Mouse (Mus musculus): ENCODE data around the gene Gm6993.

Gm6993 gene

DNA sequence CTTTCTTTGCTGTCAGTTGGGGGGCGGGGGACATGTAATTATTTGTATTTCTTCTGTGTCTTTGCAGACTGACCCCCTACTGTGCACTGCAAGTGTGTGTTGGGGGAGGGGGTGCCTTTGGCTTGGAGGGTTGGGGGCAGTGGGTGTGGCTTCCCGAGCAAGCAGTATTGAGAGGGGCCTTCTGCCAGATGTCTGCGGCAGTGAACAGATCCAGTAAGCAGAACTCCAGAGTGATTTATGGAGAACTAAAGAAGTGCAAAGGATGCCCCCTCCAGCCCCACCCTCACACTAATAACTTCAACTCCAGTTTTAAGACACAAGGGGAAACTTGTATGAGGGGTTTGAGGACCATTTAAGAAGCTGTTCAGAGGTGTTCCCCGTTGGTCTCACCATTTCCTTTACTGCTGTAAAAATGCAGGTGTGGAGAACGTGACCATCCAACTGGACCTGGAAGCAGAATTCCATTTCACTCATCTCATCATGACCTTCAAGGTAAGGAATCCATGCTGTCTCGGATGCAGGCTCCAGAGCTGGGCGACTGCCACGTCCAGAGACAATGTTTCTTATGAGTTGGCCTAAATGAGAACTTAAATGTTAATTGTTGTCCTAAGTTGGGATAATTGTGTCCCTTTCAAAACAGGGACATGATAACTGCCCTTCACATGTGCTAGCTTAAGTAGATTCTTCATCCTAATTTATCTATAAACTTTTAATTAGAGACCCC is 31.6 kb downstream of the Gm6993 start:
- DNase-seq = no peak

DNA sequence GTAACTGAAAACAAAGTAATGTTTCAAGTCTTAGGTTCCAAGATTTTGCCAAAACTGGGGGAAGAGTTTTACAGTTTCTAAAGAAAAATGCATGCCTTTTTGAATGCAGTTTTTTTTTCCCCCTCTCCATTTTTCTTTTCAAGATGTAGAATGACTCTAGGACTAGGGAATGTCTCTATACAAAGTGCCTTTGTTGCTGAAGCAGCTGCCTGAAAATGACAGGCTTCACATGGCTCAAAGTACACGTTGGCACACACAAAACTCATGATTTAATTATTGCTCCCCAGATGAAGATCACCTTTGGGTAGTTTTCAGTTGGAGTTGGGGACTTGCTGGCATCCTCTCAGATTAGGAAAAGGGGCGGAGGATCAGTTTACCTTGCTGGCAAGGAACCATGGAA is 32.3 kb downstream of the Gm6993 start:
- no peak for DNase-seq

DNA sequence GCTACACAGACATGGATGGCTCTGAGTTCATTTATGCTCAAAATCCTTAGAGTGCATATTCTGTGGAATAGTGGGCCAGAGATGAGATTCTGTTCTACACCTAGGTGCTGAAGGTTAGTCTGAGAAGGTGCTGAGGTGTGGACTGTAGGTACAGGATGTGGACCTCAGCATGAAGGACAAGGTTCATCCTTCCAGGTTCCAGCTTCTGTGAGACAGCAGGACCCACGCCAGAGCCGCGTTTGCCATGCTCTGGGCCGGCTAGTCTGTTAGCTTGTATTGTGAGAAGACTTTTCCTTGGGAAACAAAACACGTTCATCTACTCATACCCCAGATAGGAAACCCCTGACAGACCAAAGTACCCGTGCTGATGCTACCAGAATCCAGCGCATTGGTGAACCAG is 33.1 kb downstream of the Gm6993 start:
- peak; percentile 84 to 85 for DNase-seq

DNA sequence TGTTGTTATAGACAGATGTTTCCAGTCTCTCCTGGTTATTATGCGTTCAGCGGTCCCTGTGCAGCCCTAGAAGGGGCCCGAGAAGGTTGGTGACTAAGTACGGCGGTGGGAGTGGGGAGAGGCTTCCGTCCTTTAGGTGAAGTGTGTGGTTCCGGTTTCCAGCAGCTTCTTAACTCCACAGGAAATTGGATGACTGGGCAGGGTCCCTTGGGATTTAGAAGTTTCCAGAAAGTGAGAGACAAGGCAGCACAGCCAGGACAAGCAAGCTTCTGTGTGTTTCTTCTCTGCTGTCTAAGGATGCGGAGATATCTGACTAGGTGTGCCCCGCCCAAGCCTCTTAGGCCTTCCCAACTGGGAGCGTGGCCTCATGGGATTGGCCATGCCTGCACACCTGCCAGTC is 34.8 kb downstream of the Gm6993 start:
- no peak for DNase-seq

DNA sequence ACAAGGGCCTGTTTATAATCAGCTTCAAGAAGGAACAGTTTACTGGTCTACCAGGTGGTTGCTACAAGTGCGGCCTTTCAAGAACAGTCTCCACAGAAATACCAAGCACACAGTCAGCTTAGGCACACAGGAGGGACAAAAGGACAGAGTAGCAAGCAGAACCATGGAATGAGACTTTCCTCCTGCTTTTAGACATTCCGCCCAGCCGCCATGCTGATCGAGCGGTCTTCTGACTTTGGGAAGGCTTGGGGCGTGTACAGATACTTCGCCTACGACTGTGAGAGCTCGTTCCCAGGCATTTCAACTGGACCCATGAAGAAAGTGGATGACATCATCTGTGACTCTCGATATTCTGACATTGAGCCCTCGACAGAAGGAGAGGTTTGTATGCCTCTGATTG is 37.7 kb downstream of the Gm6993 start:
- DNase-seq = no peak

DNA sequence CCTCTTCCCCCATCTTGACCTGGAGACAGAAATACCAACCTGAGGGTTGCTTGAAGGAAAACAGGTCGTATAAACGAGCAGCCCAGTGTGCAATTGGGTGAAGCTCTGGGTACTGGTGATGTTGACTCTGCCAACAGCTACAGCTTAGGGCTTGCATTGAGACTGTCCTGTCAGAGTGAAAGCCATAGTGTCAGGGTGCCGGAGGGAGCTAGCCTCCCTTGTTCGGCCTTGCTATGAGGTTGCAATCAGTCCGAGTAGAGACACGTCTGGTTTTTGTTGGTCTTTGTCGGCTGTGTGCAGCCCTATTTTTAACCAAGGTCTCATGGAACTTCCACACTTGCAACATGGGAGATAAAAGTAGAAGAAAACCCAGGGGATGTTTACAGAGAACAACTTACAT is 39.7 kb downstream of the Gm6993 start:
- no peak for DNase-seq

DNA sequence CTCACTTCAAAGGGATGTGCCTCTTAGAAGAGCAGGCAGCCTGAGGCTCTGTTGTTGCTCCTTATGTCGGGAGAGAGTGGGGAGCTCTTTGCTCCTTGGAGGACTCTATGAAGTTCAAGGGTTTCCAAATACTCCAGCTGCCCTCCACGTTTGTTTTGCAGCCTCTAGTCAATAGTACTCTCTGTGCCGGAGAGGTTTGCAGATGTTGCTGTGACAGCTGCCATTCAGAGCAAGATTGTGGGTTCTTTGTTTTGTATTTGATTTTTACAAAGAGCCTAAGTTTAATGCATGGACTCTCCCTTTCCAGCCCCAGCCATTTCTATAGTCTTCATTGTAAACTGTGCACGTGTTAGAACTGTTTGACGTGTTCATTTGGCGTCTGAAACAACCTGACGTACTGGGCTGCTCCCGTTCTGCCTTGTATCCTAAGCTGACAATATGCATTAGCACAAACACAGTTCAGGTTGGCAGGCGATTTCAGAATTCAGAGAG is 40.6 kb downstream of the Gm6993 start:
- DNase-seq = no peak

DNA sequence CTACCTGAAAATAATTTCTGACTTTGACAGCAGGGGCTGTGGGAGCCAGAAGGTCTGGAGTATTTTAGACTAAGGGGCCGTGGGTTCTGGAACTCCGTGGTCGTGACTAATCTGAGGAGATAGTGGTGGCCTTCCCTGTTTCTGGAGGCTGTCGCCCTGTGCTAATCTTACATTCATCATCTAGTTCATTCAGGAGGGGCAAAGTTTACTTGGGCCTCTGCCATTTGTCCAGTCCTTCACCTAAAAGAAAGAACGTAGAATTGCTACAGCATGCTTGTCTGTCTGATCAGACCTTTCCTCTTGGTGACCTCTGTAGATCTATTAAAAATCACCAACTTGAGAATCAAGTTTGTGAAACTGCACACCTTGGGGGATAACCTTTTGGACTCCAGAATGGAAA is 41.7 kb downstream of the Gm6993 start:
- DNase-seq = peak; percentile 63 to 79

DNA sequence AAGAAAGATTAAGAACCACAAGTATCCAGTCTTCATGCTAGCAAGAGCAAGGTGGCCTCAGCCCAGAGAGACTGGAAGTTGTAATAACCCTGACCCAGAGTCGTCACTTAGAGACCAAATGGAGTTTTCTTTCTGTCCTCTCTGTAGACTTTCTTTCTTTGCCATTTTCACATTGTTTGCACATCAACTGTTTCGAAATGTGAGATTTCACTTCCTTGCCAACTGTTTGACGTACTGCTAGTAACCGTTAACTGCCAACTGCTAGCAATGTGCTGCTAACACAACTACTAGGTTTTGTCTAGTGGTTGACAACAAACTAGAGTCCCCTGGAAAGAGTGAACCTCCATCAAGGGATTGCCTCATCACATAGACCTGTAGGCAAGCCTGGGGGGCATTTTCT is 42.6 kb downstream of the Gm6993 start:
- no peak for DNase-seq

DNA sequence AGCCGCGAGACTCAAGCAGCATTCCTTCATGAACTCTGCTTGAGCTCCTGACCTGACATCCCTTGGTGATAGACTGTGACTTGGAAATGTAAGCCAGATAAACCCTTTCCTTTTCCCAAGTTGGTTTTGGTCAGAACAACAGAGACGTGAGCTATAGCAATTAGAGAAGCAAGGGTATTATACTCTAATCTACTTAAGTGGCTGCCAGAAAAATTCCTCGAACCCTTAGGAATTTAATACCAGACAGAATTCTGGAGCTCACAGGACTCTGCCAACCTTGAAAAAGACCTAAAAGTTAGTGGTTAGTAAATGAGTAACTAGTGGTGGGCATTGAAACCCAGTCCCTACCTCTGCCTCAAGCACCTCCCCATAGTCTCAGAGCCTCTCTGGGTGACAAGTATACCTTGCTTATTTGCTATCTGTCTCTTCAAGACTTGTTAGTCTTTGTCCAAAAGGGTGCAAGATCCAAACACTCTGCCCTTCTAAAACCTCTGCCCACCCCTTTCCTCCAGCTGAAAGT is 43.1 kb downstream of the Gm6993 start:
- DNase-seq = peak in 1 of 2 experiments; percentile 57

DNA sequence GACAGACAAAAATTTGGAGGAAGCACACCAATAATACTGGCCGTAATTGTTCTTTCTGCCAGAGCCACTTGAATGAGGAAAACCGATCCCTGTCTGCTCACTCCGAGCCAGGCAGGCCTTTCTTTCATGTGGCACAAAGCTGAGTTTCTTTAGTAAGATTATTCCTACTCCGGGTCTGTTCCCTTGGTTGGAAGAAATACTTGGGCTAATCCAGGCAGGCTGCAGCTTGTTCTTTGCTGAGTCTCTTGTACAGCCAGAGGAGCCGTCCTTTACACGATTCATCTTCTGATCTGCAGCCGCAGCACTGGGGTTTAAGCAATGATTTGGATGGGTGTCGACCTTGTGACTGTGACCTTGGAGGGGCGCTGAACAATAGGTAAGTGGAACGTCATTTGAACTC is 48.5 kb downstream of the Gm6993 start:
- DNase-seq = no peak
